Mouse (Mus musculus): ENCODE data around the gene Skint10. TPM values are rescaled to one million over a fixed set of nuclear protein-coding genes. Genes with fewer than 3 reads are reported as not detected.

The Skint10 gene
- total RNA-seq (2017), result 0.25 TPM in 1 of 2 replicates, not detected in the other

DNA sequence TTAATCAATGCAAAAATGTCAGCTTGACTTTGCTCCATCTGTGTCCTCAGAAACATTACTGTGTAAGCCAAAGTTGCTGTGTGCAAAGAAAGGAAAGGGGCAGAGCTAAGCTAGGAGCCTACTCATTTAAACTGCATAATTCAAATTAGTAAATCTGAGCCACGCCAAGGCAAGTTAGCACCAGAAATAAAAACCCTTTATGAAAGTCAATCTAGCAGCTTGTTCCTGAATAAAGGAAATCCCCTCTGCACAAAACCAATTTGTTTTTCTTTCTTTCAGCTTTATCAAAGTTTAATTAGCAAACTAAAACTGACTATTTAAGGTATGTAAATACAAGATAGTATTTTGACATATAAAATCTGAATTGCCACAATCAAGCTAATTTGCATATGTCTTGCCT is at the start of gene Skint10:
Skint10 (minus strand) TSS at position 101 of the 400 bp plus-strand sequence.
- no peak for ATAC-seq (ENCODE audit: extremely low read depth, insufficient number of reproducible peaks, low FRiP score, poor library complexity, severe bottlenecking)

DNA sequence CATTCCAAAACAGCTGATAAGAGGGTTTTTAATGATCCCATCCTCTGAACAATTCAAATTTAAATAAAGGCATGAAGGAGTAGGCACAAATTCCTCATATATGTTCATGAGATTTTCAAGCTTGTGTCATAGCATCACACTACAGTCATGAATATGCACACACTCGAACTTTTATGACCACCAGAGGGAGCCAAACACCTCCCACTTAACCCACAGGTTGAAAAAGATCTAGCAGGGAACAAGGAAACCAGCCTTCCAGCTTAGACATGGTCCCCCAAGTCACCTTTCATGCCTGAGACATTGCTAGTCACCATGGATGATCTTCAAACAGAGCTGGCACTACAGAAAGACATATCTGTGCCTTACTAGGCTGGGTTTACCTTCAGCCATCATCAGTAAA is 16.0 kb upstream of the Skint10 start:
- ATAC-seq (ENCODE audit: extremely low read depth, insufficient number of reproducible peaks, low FRiP score, poor library complexity, severe bottlenecking), result no peak

Other genes starting within 250 kb of the Skint10 start
- not detected in 2 replicates for gene Skint2, start 217.7 kb downstream of the Skint10 start, total RNA-seq (2017)